Mouse (Mus musculus): Measurements from ENCODE around the gene Pilrb2. TPM values are rescaled to one million over a fixed set of nuclear protein-coding genes. Genes with fewer than 3 reads are reported as not detected.

Pilrb2 gene
- polyA plus RNA-seq (2012; rRNA removed) = 13.2 and 13.6 TPM in 2 replicates

DNA sequence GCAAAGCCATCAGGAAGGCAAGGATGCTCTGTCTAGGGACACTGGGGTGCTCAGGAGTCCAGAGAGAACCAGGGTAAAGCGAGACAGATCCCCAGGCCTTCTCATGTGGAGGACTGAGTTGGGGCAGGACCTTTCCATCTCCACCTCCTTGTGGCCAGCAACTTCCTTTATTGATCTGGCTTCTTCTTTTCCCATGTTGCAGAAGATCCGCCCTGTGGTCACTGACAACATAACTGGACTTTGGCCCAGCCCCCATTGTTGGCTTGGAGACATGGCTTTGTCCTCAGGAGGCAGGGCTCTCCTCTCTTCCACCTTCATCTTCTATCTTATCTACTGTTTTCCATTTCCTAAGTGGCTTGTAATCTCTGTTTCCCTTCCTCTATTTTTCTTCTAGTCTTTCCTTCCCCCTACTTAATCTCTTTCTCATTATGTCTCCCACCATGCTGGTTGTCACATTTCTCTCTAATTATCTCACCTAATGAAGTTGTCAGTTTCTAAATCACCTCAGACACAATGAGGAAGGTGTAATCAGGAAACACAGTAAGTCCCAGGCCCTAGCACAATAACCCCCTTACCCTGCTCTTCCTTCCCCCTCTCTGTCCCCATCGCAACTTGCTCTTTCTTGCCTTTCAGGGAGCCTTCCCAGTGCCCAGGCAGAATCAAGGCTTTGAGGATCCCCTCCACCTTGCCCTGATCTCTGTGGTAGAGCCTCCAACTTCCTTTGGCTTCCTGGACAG is at the start of gene Pilrb2:
Pilrb2 (minus strand) TSS at position 172 of the 737 bp plus-strand sequence.

GRCm38 (mm10) chr5:137857960-137858710 is 13.5 kb downstream of the Pilrb2 start, which contains the start of gene Pilrb1:
Gene Pilrb1, minus strand, starts transcription at chr5:137858106.

DNA sequence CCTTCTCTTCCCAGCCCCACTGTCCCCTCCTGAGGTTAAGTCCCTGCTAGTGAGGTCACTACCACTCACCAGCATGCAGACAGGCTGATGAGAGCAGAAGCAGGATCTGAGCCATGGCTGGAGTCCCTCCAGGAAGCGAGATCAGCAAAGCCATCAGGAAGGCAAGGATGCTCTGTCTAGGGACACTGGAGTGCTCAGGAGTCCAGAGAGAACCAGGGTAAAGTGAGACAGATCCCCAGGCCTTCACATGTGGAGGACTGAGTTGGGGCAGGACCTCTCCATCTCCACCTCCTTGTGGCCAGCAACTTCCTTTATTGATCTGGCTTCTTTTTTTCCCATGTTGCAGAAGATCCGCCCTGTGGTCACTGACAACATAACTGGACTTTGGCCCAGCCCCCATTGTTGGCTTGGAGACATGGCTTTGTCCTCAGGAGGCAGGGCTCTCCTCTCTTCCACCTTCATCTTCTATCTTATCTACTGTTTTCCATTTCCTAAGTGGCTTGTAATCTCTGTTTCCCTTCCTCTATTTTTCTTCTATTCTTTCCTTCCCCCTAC is 35.6 kb downstream of the Pilrb2 start, which contains the start of gene Pilra:
Pilra (minus strand) TSS at position 316 of the 555 bp plus-strand sequence.

Other genes starting within 250 kb of the Pilrb2 start
- 0.06 and 0.07 TPM in 2 replicates for gene Fbxo24, start 242.8 kb downstream of the Pilrb2 start, polyA plus RNA-seq (2012; rRNA removed)
- gene Lrch4, start 242.7 kb downstream of the Pilrb2 start, polyA plus RNA-seq (2012; rRNA removed) = 14.4 and 18.0 TPM in 2 replicates
- gene Gm20605, start 242.6 kb downstream of the Pilrb2 start, polyA plus RNA-seq (2012; rRNA removed) = 4.7 and 6.0 TPM in 2 replicates
- 17.2 and 17.3 TPM in 2 replicates for gene Sap25, start 230.5 kb downstream of the Pilrb2 start, polyA plus RNA-seq (2012; rRNA removed)
- 0.05 and 0.07 TPM in 2 replicates for gene Irs3, start 226.1 kb downstream of the Pilrb2 start, polyA plus RNA-seq (2012; rRNA removed)
- gene Agfg2, start 187.1 kb downstream of the Pilrb2 start, polyA plus RNA-seq (2012; rRNA removed) = 19.2 and 20.4 TPM in 2 replicates
- gene Nyap1, start 130.2 kb downstream of the Pilrb2 start, polyA plus RNA-seq (2012; rRNA removed) = 1.2 and 1.6 TPM in 2 replicates
- 25.1 and 29.8 TPM in 2 replicates for gene Tsc22d4, start 126.1 kb downstream of the Pilrb2 start, polyA plus RNA-seq (2012; rRNA removed)
- gene Ppp1r35, start 93.0 kb downstream of the Pilrb2 start, polyA plus RNA-seq (2012; rRNA removed) = 17.8 and 17.9 TPM in 2 replicates
- gene Mepce, start 84.2 kb downstream of the Pilrb2 start, polyA plus RNA-seq (2012; rRNA removed) = 11.2 and 11.4 TPM in 2 replicates
- 2.7 and 3.0 TPM in 2 replicates for gene Zcwpw1, start 84.0 kb downstream of the Pilrb2 start, polyA plus RNA-seq (2012; rRNA removed)
- gene Pilra, start 35.5 kb downstream of the Pilrb2 start, polyA plus RNA-seq (2012; rRNA removed) = 8.3 and 9.1 TPM in 2 replicates
- 10.7 and 12.0 TPM in 2 replicates for gene Pilrb1, start 13.7 kb downstream of the Pilrb2 start, polyA plus RNA-seq (2012; rRNA removed)
- 17.9 and 21.6 TPM in 2 replicates for gene Cyp3a13, start 49.8 kb upstream of the Pilrb2 start, polyA plus RNA-seq (2012; rRNA removed)
- gene Gjc3, start 91.3 kb upstream of the Pilrb2 start, polyA plus RNA-seq (2012; rRNA removed) = 0.30 and 0.49 TPM in 2 replicates
- 584 and 631 TPM in 2 replicates for gene Azgp1, start 109.7 kb upstream of the Pilrb2 start, polyA plus RNA-seq (2012; rRNA removed)
- gene Smok3a, start 149.4 kb upstream of the Pilrb2 start, polyA plus RNA-seq (2012; rRNA removed) = not detected in 2 replicates
- 0.01 TPM in 1 of 2 replicates, not detected in the other for gene Smok3b, start 149.6 kb upstream of the Pilrb2 start, polyA plus RNA-seq (2012; rRNA removed)
- gene Smok3c, start 181.4 kb upstream of the Pilrb2 start, polyA plus RNA-seq (2012; rRNA removed) = not detected in 2 replicates
- 2.9 and 3.0 TPM in 2 replicates for gene Zkscan1, start 213.3 kb upstream of the Pilrb2 start, polyA plus RNA-seq (2012; rRNA removed)
- gene Zscan21, start 245.1 kb upstream of the Pilrb2 start, polyA plus RNA-seq (2012; rRNA removed) = 10.0 and 10.6 TPM in 2 replicates

Measured in liver, embryonic 18 days (tissue).